Mouse (Mus musculus): ENCODE measurements around the gene Traf3ip2.

The Traf3ip2 gene

DNA sequence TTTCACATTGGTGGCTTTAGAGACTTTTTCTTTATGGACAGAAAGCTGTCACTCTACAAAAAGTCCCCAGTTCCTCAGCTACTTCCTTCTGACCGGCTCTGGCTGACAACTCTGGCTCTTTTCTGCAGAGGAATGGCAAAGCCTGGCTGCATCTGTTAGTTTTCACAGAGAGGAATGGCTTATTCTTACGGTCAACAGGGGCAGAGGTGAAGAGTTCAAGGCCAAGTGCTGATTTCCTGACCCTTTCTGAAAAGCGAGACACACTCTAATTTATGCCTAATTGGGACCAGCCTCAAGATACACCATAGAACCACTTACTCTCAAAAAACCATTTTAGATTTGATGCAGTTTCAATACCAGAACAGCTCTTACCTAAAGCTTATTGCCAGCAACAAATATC lies 61.4 kb downstream of the Traf3ip2 start:
- DNase-seq (ENCODE audit: extremely low read depth, low read depth, low spot score) = no peak

DNA sequence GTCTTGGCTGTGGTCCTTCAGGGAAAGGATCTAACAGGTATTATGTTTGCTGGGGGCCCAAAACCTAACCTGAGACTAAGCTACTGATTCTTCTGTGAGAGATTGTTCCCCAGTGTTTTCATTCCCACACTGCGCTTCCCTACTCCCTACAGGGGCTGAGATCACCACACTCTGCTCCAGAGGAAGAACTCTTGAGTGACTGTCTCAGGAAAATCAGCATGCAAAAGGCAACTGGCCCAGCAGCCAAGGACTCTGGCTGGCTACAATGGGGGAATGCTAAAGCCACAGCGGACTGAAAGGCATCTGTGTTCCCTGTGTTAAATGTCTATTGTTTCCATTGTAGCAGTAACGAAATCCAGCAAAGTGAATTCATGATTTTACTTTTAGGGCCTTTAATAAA lies 62.0 kb downstream of the Traf3ip2 start:
- DNase-seq (ENCODE audit: extremely low read depth, low read depth, low spot score) = no peak

DNA sequence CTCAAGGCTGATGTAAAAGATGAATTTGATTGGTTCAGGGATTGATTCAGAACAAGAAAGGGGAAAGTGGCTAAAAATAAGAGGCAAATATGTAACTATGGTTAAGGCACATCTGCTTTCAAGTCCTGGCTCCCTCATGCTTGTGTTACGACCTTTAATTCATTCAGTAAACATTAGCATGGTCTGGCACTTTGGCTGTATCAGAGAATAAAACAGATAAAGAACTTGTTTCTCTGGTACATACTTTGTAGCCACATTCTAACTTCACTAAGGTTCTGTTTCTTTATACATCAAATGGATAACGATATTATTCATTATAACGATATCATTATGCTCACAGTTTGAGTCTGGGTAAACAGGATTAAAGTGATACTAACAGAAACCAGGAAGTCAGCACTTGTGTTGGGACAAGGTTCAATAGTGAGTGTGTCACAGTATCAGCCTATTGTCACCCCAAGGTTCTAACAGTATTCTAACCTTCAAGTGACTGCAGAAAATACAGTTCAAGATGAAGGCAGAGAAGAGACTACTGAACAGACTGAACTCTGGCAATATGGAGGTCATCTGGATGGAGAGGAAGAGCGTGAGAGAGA lies 65.6 kb downstream of the Traf3ip2 start:
- no peak for DNase-seq (ENCODE audit: extremely low read depth, low read depth, low spot score)

DNA sequence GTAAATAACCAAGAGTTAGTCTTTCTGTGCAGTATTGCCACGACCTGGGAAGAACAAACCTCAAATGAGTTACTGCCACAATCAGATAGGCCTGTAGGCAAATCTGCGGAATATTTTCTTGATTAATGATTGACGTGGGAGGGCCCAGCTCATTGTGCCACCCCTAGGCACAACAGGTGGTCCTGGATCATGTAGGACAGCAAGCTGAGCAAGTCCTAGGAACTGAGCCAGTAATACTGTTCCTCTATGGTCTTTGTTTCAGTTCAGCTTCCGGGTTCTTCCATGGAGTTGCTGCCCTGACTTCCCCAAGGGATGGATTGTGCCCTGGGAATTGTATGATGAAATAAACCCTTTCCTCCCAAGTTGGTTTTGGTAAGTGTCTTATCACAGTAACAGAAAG lies 68.3 kb downstream of the Traf3ip2 start:
- peak; percentile 51 for DNase-seq (ENCODE audit: extremely low read depth, low read depth, low spot score)

DNA sequence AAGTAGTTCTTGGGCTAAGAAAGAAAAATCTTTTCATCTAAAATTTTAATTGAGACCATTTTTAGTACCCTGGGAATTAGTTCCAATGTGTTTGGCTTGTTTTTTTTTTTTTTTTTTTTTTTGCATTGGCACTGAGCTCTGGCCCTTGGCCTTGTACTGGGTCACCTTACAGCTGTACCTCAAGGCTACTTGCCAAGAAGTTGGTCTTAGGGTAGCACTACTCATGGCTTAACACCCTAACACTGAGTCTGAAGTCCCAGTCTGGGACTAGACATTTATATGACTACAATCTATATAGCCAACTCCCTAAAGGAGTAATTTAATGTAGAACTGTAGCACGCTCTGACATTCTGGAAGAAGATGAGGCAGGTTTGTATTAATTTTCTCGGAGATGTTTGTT lies 69.8 kb downstream of the Traf3ip2 start:
- DNase-seq (ENCODE audit: extremely low read depth, low read depth, low spot score) = no peak

DNA sequence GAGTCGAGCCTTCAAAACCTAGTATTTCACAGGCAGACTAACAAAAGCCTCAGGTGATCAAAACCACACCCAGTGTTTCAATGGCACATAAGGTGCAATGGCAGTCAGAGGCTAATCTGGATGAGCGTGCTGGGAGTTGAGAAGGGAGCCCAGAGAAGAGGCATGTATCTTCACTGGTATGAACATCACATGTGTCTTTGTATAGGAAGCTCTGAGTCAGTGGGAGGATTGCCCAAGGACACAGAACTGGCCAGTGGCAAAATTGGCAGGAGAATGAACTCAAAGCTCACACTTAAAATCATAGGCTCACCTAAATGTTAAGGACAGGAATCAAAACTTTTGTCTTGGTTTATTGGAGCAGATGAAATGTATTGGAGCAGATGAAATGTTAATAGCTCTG lies 70.7 kb downstream of the Traf3ip2 start:
- no peak for DNase-seq (ENCODE audit: extremely low read depth, low read depth, low spot score)

DNA sequence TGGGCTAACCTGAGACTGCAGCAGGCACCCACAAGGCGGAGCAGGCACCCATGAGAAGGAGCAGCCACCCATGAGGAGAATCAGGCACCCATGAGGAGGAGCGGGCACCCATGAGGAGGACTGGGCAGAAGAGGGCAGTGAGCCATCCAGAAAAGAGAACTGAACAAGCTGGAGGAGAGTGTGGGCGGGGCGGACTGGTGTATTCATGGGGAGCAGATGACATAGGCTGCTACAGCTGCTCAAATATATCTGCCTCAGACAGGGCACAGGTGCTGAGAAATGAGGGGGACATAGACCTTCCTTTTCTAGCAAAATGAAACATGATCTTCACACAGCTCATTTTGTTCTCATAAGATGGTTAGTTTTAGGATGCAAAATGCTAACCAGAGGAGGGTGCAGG lies 74.1 kb downstream of the Traf3ip2 start:
- DNase-seq (ENCODE audit: extremely low read depth, low read depth, low spot score) = no peak

DNA sequence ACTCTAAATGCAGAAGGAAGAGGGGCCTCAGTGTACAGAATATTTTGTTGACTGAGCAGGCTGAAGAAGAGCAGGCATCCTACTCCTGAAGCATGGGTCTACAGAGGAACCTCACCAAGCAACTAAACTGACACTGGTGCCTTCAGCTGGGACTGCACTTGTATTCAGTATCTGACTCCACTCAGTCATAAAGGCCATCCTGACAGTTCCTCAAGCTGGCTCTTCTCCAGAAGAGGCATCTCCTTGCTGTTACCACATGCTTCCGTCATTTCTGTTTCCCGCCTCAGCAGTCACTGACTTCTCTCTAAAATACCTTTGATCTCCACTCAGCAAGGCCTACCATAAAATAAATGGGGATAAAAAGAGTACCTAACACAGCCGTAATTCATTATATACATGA lies 75.1 kb downstream of the Traf3ip2 start:
- no peak for DNase-seq (ENCODE audit: extremely low read depth, low read depth, low spot score)

DNA sequence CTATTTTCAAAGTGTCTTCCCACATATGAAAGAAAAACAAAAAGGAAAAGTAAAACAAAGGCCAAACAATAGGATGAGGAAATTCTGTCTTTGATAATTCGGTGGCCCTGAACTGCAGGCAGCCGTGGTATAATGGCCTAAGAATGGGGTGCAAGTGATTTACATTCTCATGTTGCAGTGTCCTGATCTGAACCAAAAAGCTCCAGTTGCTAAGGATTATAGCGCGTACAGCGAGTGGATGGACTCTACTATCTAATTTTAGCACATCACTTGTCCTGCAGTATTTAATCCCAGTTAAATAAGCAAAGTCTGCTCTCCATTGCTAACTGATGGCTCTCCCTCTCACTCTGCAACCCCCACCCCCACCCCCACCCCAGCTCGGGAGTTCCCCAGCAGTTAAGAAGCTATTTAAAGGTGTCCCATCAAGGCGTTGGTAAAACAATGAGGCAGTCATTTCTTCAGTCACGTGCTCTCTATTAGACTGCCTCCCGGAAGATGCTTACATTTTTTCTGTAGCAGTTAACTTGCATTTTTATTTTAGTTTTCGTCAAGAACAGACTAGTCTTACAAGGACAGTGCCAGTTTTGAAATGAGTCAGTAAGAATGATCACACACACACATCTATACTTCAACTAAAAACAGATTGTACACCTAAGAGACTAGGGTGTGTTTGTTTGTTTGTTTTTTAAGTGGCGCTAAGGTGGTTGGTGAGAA lies 78.8 kb downstream of the Traf3ip2 start:
- no peak for DNase-seq (ENCODE audit: extremely low read depth, low read depth, low spot score)

DNA sequence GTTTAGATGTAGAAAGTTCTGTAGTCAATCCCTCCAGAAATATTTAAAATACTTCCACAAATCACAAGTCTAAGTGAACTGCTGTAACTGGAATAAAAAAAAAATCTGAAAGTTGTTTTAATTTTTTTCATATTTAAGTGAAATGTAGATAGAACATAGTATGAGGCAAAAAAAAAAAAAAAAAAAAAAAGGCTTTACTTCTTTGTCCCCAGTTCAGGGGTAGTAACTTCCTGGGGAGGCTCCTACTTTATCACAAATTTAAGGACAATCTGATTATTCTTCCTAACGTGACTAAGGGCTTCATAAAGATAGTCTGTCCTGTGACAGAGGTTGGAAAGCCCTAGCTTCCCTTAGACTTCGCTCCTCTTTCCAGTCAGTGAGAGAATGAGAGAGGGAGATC lies 79.4 kb downstream of the Traf3ip2 start:
- no peak for DNase-seq (ENCODE audit: extremely low read depth, low read depth, low spot score)

Data from fat pad, adult 2 months (tissue).